Mouse (Mus musculus): Measurements from ENCODE around the gene Saa3.
"Not testable (repeated sequence)": the region's sequence is repeated elsewhere in the genome, so short reads cannot be mapped to it uniquely, and the experiment has no call there.

Gene Saa3

DNA sequence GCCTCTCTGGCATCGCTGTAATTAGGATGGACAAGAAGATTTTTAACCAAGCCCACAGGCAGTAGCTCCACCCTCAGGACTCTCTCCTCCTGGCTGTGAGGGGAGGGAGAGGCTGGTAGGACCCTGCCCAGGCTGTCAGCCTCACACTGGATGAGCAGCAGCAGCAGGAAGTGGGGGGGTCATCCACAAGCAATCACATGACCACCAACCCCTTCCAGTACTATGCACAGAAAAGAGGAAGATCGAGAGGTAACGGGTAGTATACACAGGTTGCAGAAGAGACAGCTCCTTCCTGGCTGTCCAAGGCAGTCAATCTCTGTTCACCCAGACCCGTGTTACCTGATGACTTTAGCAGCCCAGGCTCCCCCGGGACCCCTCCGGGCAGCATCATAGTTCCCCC lies 3.2 kb downstream of the Saa3 start:
- peak in 1 of 2 experiments; percentile 40 for DNase-seq (ENCODE audit: low spot score in 2 of 2)

DNA sequence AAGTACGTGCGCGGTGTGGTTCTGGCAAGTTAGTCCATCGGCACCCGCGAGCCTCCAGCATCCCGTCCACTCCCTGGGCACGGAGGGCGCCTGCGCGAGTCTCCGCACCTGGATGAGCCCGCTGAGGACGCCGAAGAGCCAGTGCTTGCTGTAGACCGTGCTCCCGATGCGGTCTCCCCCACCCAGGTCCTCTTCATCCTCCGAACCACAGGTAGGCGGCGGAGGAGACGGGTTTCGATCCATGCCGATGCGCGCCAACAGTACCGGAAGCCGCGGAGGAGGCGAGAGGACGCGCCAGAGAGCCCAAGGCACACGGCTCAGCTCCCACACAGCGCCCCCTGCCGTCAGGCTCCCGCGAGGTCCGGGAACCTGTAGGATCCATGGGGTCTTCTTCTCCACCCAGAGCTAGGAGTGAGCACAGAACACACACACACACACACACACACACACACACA lies 5.1 kb downstream of the Saa3 start, which contains the start of gene Saal1:
Gene Saal1, minus strand, starts transcription at position 291 of the 455 bp plus-strand sequence.
- DNase-seq (ENCODE audit: low spot score in 2 of 2): peak; percentile 77 to 88

- DNase-seq (ENCODE audit: low spot score in 2 of 2): no peak
These were observed 14.9 kb downstream of the Saa3 start for GRCm38 (mm10) chr7:46700521-46701025.

GRCm38 (mm10) chr7:46696754-46697153 lies 18.7 kb downstream of the Saa3 start:
- no peak for DNase-seq (ENCODE audit: low spot score in 2 of 2)

DNA sequence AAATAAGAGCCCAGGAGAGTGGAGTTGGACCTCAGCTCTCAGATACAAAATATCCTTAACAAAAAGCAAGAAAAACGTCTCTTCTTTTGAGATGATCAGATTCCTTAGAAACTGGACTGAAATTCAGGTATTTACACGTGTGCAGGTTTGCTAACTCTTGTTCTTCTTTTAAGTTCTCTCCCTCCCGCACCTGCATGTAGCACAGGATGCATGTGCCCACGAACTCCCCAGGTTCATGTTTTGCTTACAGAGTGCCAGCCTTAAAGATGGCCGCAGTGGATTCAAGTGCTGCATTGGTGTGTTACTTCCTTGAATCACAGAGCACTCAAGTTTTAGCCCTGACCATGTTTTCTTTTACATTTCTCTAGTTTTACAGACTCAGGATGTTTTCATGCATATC lies 28.7 kb downstream of the Saa3 start:
- DNase-seq (ENCODE audit: low spot score in 2 of 2): peak in 1 of 2 experiments; percentile 30

GRCm38 (mm10) chr7:46680732-46681131 lies 34.8 kb downstream of the Saa3 start:
- DNase-seq (ENCODE audit: low spot score in 2 of 2): no peak

- not testable (repeated sequence) for DNase-seq (ENCODE audit: low spot score in 2 of 2)
These were observed 36.5 kb downstream of the Saa3 start for GRCm38 (mm10) chr7:46679044-46679443.

GRCm38 (mm10) chr7:46678417-46678816 lies 37.1 kb downstream of the Saa3 start:
- DNase-seq (ENCODE audit: low spot score in 2 of 2): no peak

DNA sequence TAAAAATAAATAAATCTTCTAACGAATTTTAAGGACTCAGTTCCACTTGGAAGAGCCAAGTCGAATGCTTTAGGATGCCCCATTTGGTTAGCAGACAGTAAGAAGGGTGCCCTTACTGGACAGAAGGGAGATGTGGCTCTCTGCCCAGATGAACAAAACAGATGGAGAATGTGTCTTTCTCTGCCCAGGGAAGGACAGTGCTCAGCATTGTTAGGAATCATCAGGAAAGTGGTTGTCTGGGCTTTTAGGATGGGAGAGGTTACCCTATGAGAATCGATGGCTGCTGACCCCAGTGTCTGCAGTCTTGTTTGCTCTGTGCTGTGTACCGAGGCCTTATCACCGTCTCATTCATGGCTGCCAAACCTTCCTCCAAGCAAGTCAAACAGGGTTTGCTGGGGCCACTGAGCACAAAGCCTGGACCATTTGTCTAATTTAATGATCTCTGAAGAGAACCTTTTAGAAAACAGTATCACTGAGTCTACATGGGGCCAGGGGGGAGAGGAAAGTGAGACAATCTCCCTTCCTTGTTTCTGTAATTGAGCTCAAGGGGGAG lies 38.6 kb downstream of the Saa3 start:
- no peak for DNase-seq (ENCODE audit: low spot score in 2 of 2)

- no peak for DNase-seq (ENCODE audit: low spot score in 2 of 2)
These were observed 39.6 kb downstream of the Saa3 start for GRCm38 (mm10) chr7:46675886-46676285.

DNA sequence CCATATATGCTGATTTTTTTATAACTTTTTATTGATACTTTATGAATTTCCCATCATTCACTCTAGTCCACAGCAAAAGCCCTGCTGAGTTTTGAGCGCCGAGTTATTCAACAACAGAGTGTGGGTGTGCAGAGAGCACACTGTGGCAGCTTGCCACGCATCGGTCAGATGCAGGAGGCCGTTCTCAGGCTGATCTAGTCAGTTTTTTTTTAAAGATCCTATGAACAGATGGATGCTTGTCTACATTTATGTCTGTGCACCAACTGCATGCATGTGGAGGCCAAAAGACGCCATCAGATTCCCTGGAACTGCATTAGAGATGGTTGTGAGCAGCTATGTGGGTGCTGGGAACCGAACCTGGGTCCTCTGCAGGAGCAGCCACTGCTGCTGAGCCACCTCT lies 40.4 kb downstream of the Saa3 start:
- no peak for DNase-seq (ENCODE audit: low spot score in 2 of 2)

GRCm38 (mm10) chr7:46672160-46672672 lies 43.3 kb downstream of the Saa3 start, which contains the start of gene Tph1:
Tph1 (minus strand) TSS chr7:46672537.
- no peak for DNase-seq (ENCODE audit: low spot score in 2 of 2)

DNA sequence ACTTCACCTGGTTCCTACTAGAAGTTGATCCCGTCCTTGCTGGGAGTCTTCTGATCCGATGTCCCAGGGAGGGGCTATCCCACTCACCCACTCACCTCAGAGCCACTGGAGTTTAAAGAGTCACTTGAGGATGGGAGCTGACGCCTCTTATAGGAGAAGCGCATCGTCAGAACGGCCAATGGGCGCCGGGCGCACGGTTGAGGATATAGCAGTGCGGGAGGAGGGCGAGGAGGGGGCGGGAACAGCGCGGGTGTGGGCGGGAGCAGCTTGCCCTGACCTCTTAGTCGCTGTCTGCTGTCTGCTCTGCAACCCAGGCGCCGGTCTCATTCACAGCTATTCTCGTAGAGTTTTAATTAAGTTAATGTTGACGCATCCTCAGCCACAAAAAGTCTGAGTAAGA lies 48.2 kb downstream of the Saa3 start:
- DNase-seq (ENCODE audit: low spot score in 2 of 2): no peak

DNA sequence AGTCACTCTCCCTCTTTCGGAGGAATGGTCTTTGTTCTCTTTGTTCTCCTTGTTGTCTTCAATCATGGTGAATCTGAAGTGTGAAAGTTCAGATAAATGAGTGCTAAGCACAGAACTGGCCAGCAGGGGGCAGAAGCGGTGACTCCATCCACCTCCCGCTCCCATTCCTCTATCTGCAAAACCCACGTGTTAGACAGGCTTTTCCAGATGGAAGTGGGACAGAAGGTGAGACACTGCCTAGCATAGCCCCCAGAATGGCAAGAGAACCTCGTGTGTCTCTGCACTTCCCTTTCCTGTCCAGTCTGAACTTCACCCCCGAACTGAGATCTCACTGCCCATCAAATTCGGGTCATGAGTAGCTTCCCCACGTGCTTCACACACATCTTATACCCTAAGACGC lies 50.3 kb downstream of the Saa3 start:
- DNase-seq (ENCODE audit: low spot score in 2 of 2): peak in 1 of 2 experiments; percentile 4
